Mouse (Mus musculus): Measurements from ENCODE around the gene Rbfox3.

GRCm38 (mm10) chr11:118757488-118757887 is 153.9 kb downstream of the Rbfox3 start:
- TF ChIP-seq CTCF (IDR thresholded peaks at IDR 0.05; ENCODE audit: low read depth) (no peak), EP300 (IDR thresholded peaks at IDR 0.05; ENCODE audit: low read depth) (no peak)

All from liver, embryonic 14.5 days (tissue).